Mouse (Mus musculus): ENCODE measurements around the gene Sv2a. TPM values are rescaled to one million over a fixed set of nuclear protein-coding genes. Genes with fewer than 3 reads are reported as not detected.

Sv2a gene
- polyA plus RNA-seq, 1 experiment from 2014 or later: 2.9 TPM

- DNase-seq (ENCODE audit: low spot score) (peak; percentile 35), ATAC-seq (ENCODE audit: low FRiP score, low TSS enrichment) (peak; percentile 6; the same call in 1 of the 2 replicates)
- Histone ChIP-seq H3K9ac (ENCODE audit: low read length) (peak within 1 kb of the TSS; percentile 66), H3K4me2 (replicated peaks; ENCODE audit: low read depth) (peak within 1 kb of the TSS; percentile 64), H3K36me3 (ENCODE audit: control insufficient read depth, insufficient read depth, low read length) (no peaks in the 10 kb centered on the region), H3K4me1 (replicated peaks; ENCODE audit: control insufficient read depth, insufficient read depth) (peaks cover 5% of the 10 kb centered on the region), H3K27ac (replicated peaks) (peak within 1 kb of the TSS; percentile 96), H3K9me3 (ENCODE audit: control insufficient read depth, low read length) (no peaks in the 10 kb centered on the region), H3K27me3 (ENCODE audit: control insufficient read depth, insufficient read depth, low read length) (no peaks in the 10 kb centered on the region), H3K4me3 (ENCODE audit: low read depth, low read length) (peak within 1 kb of the TSS; percentile 54)
- WGBS: 8% methylated on average over 16 of the region's 16 CpGs
- TF ChIP-seq CTCF (IDR thresholded peaks at IDR 0.05; ENCODE audit: low read depth) (no peak), EP300 (optimal IDR thresholded peaks at IDR 0.05) (no peak)
Measured at GRCm38 (mm10) chr3:96161869-96162840, 18.8 kb upstream of the Sv2a start, which contains the start of gene Mtmr11. Gene Mtmr11 (plus strand): TSS chr3:96162004.

- DNase-seq (ENCODE audit: low spot score) (no peak), ATAC-seq (ENCODE audit: low FRiP score, low TSS enrichment) (no peak)
- H3K27ac ChIP-seq (replicated peaks): no peak overlapping the region
- peaks cover 5% of the 10 kb centered on the region for H3K4me1 ChIP-seq (replicated peaks; ENCODE audit: control insufficient read depth, insufficient read depth)
- no peaks in the 10 kb centered on the region for H3K9me3 ChIP-seq (ENCODE audit: control insufficient read depth, low read length)
- H3K36me3 ChIP-seq (ENCODE audit: control insufficient read depth, insufficient read depth, low read length): no peaks in the 10 kb centered on the region
- TF ChIP-seq CTCF (IDR thresholded peaks at IDR 0.05; ENCODE audit: low read depth) (no peak), EP300 (optimal IDR thresholded peaks at IDR 0.05) (no peak)
- 88% methylated on average over 6 of the region's 6 CpGs for WGBS
- no peak overlapping the region for H3K4me2 ChIP-seq (replicated peaks; ENCODE audit: low read depth)
- H3K27me3 ChIP-seq (ENCODE audit: control insufficient read depth, insufficient read depth, low read length): no peaks in the 10 kb centered on the region
- H3K4me3 ChIP-seq (ENCODE audit: low read depth, low read length): no peak overlapping the region
- no peak overlapping the region for H3K9ac ChIP-seq (ENCODE audit: low read length)
Measured at GRCm38 (mm10) chr3:96163040-96163439, 17.9 kb upstream of the Sv2a start.

- H3K27ac ChIP-seq (replicated peaks): no peak overlapping the region
Measured at GRCm38 (mm10) chr3:96168466-96169158, 12.3 kb upstream of the Sv2a start.

GRCm38 (mm10) chr3:96170276-96170675, 10.7 kb upstream of the Sv2a start:
- TF ChIP-seq CTCF (IDR thresholded peaks at IDR 0.05; ENCODE audit: low read depth) (no peak), EP300 (optimal IDR thresholded peaks at IDR 0.05) (no peak)
- Histone ChIP-seq H3K9ac (ENCODE audit: low read length) (0 out of 2 replicates have a peak overlapping the region, but pooled peaks have one; percentile 27), H3K27ac (replicated peaks) (no peak overlapping the region), H3K4me1 (replicated peaks; ENCODE audit: control insufficient read depth, insufficient read depth) (0 out of 2 replicates have a peak, but pooled peaks cover 3% of the 10 kb centered on the region), H3K27me3 (ENCODE audit: control insufficient read depth, insufficient read depth, low read length) (no peaks in the 10 kb centered on the region), H3K4me2 (replicated peaks; ENCODE audit: low read depth) (no peak overlapping the region), H3K36me3 (ENCODE audit: control insufficient read depth, insufficient read depth, low read length) (0 out of 2 replicates have a peak, but pooled peaks cover 4% of the 10 kb centered on the region), H3K9me3 (ENCODE audit: control insufficient read depth, low read length) (no peaks in the 10 kb centered on the region), H3K4me3 (ENCODE audit: low read depth, low read length) (no peak overlapping the region)
- 88% methylated on average over 4 of the region's 4 CpGs for WGBS
- no peak for DNase-seq (ENCODE audit: low spot score)
- ATAC-seq (ENCODE audit: low FRiP score, low TSS enrichment): no peak

More at GRCm38 (mm10) chr3:96168466-96169158, 12.3 kb upstream of the Sv2a start:
- Histone ChIP-seq H3K4me3 (ENCODE audit: low read depth, low read length) (no peak overlapping the region), H3K27me3 (ENCODE audit: control insufficient read depth, insufficient read depth, low read length) (no peaks in the 10 kb centered on the region), H3K9me3 (ENCODE audit: control insufficient read depth, low read length) (no peaks in the 10 kb centered on the region), H3K4me2 (replicated peaks; ENCODE audit: low read depth) (no peak overlapping the region), H3K9ac (ENCODE audit: low read length) (no peak overlapping the region), H3K36me3 (ENCODE audit: control insufficient read depth, insufficient read depth, low read length) (no peaks in the 10 kb centered on the region), H3K4me1 (replicated peaks; ENCODE audit: control insufficient read depth, insufficient read depth) (0 out of 2 replicates have a peak, but pooled peaks cover 3% of the 10 kb centered on the region)
- TF ChIP-seq EP300 (optimal IDR thresholded peaks at IDR 0.05) (no peak), CTCF (IDR thresholded peaks at IDR 0.05; ENCODE audit: low read depth) (no peak)
- ATAC-seq (ENCODE audit: low FRiP score, low TSS enrichment) (no peak), DNase-seq (ENCODE audit: low spot score) (no peak)
- WGBS: 59% methylated on average over 12 of the region's 12 CpGs

- Histone ChIP-seq H3K9ac (ENCODE audit: low read length) (no peak overlapping the region; the same call in 1 of the 2 replicates), H3K36me3 (ENCODE audit: control insufficient read depth, insufficient read depth, low read length) (0 out of 2 replicates have a peak, but pooled peaks cover 4% of the 10 kb centered on the region), H3K27me3 (ENCODE audit: control insufficient read depth, insufficient read depth, low read length) (no peaks in the 10 kb centered on the region), H3K27ac (replicated peaks) (peak overlapping the region; percentile 99), H3K4me1 (replicated peaks; ENCODE audit: control insufficient read depth, insufficient read depth) (0 out of 2 replicates have a peak, but pooled peaks cover 3% of the 10 kb centered on the region), H3K4me3 (ENCODE audit: low read depth, low read length) (peak overlapping the region; percentile 88; the same call in 1 of the 2 replicates), H3K4me2 (replicated peaks; ENCODE audit: low read depth) (peak overlapping the region; percentile 84), H3K9me3 (ENCODE audit: control insufficient read depth, low read length) (no peaks in the 10 kb centered on the region)
- ATAC-seq (ENCODE audit: low FRiP score, low TSS enrichment) (no peak), DNase-seq (ENCODE audit: low spot score) (no peak)
- WGBS: 51% methylated on average over 10 of the region's 10 CpGs
- TF ChIP-seq CTCF (IDR thresholded peaks at IDR 0.05; ENCODE audit: low read depth) (no peak), EP300 (optimal IDR thresholded peaks at IDR 0.05) (no peak)
Measured at GRCm38 (mm10) chr3:96170976-96171545, 9.9 kb upstream of the Sv2a start.
